Comparison of ENCODE assay signal across 26 mouse cellular contexts in the genomic region with DNA sequence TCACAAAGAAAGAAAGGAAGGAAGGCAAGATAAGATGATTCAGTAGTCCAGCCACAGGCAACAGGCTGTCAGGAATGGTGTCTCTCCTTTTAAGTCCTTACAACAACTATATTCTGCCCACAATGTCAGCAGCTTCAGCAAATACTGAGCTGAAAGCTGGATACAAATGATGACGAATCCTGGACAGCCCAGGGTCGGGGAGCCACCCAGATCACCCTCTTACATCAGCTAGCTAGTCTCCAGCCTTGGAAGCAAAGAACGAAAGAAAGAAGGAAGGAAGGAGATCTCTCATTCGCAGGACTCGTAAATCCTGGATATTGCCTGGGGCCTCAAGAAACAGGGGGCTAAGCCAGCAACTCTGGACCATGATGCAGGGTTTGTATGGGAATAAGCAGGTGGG. TPM values are rescaled to one million over a fixed set of nuclear protein-coding genes. Genes with fewer than 3 reads are reported as not detected.
DNase-seq lines count a peak whose midpoint lies in the region; ATAC-seq lines count a peak whose summit lies in the region.
"Had no signal": no experiment of that assay in that cellular context is flagged by ENCODE, and none has a peak within 500 bp of the region (broad histone marks: within the 10 kb centered on the region; RNA-seq: fewer than 3 reads in every experiment).

No protein-coding gene starts in this region.

- H3K9ac ChIP-seq in forebrain, embryonic 11.5 days (ENCODE audit: low read length) = no peak overlapping the region
- no peak overlapping the region for H3K9ac ChIP-seq in heart, embryonic 13.5 days
- no peak overlapping the region for H3K9ac ChIP-seq in limb, embryonic 12.5 days (replicated peaks)
- H3K9ac ChIP-seq: embryonic facial prominence, embryonic 13.5 days; forebrain, postnatal 0 days; hindbrain, embryonic 12.5 days; hindbrain, embryonic 15.5 days had no signal

- H3K9me3 ChIP-seq in forebrain, embryonic 10.5 days = no peaks in the 10 kb centered on the region
- H3K9me3 ChIP-seq in forebrain, embryonic 11.5 days (ENCODE audit: control insufficient read depth, low read length) = no peaks in the 10 kb centered on the region
- no peaks in the 10 kb centered on the region for H3K9me3 ChIP-seq in heart, embryonic 13.5 days
- no peaks in the 10 kb centered on the region for H3K9me3 ChIP-seq in limb, embryonic 12.5 days
- H3K9me3 ChIP-seq: embryonic facial prominence, embryonic 10.5 days; embryonic facial prominence, embryonic 13.5 days; hindbrain, embryonic 12.5 days; hindbrain, embryonic 15.5 days had no signal

- no peak for DNase-seq in forebrain, embryonic 10.5 days (ENCODE audit: extremely low spot score, low spot score)
- no peak for DNase-seq in forebrain, embryonic 11.5 days (ENCODE audit: low spot score)
- no peak for DNase-seq in heart, postnatal 25 days (ENCODE audit: low spot score)
- no peak for DNase-seq in kidney, adult 11 months
- DNase-seq: adrenal gland, postnatal 25 days; cerebellum, adult 11-12 months; cerebellum, adult 8-10 months; cerebellum, postnatal 10 days; cerebellum, postnatal 36 days; embryo, embryonic 11 days; forebrain, postnatal 0 days; gastrocnemius, postnatal 36 days; heart, adult 2 months; heart, postnatal 14 days had no signal

- no peak overlapping the region for H3K4me3 ChIP-seq in forebrain, embryonic 10.5 days
- H3K4me3 ChIP-seq in forebrain, embryonic 11.5 days (ENCODE audit: low read depth, low read length) = no peak overlapping the region
- H3K4me3 ChIP-seq in heart, embryonic 13.5 days = no peak overlapping the region
- H3K4me3 ChIP-seq in limb, embryonic 12.5 days (replicated peaks) = no peak overlapping the region
- H3K4me3 ChIP-seq: embryonic facial prominence, embryonic 10.5 days; embryonic facial prominence, embryonic 13.5 days; erythroblast, embryonic 14.5 days; heart, adult 2 months; hindbrain, embryonic 12.5 days; hindbrain, embryonic 15.5 days had no signal

- 0 out of 2 replicates have a peak overlapping the region, but pooled peaks have one; percentile 25 for H3K27ac ChIP-seq in forebrain, embryonic 10.5 days
- H3K27ac ChIP-seq in forebrain, embryonic 11.5 days (ENCODE audit: low read depth, low read length) = no peak overlapping the region
- H3K27ac ChIP-seq in heart, embryonic 13.5 days (replicated peaks) = 0 out of 2 replicates have a peak overlapping the region, but pooled peaks have one; percentile 45
- H3K27ac ChIP-seq in limb, embryonic 12.5 days = peak overlapping the region; percentile 31; the same call in 1 of the 2 replicates
- H3K27ac ChIP-seq: heart, adult 2 months; hindbrain, embryonic 12.5 days; hindbrain, embryonic 15.5 days had no signal

- intact Hi-C loops in heart, postnatal 25 days (cut with DNase I) = loop anchor here (5.0 kb wide), 1 partner anchor 212 kb away; a partner anchor contains a TSS

- WGBS in forebrain, embryonic 10.5 days = 79% methylated on average over 5 of the region's 5 CpGs
- 83% methylated on average over 5 of the region's 5 CpGs for WGBS in forebrain, embryonic 11.5 days
- WGBS in heart, embryonic 13.5 days = 68% methylated on average over 5 of the region's 5 CpGs
- WGBS in limb, embryonic 12.5 days = 35% methylated on average over 5 of the region's 5 CpGs

- no peaks in the 10 kb centered on the region for H3K36me3 ChIP-seq in forebrain, embryonic 10.5 days (replicated peaks)
- no peaks in the 10 kb centered on the region for H3K36me3 ChIP-seq in forebrain, embryonic 11.5 days (ENCODE audit: control insufficient read depth, insufficient read depth, low read length)
- H3K36me3 ChIP-seq in heart, embryonic 13.5 days = no peaks in the 10 kb centered on the region
- H3K36me3 ChIP-seq in limb, embryonic 12.5 days = no peaks in the 10 kb centered on the region
- H3K36me3 ChIP-seq: embryonic facial prominence, embryonic 10.5 days; embryonic facial prominence, embryonic 13.5 days; hindbrain, embryonic 12.5 days; hindbrain, embryonic 15.5 days had no signal

- H3K4me1 ChIP-seq in forebrain, embryonic 10.5 days = peaks cover 55% of the 10 kb centered on the region
- H3K4me1 ChIP-seq in forebrain, embryonic 11.5 days (replicated peaks; ENCODE audit: control insufficient read depth, insufficient read depth, low read length) = peaks cover 8% of the 10 kb centered on the region
- H3K4me1 ChIP-seq in heart, embryonic 13.5 days = peaks cover 73% of the 10 kb centered on the region
- H3K4me1 ChIP-seq in limb, embryonic 12.5 days (replicated peaks) = peaks cover 76% of the 10 kb centered on the region

- ATAC-seq in forebrain, embryonic 11.5 days (replicated peaks; ENCODE audit: low FRiP score) = no peak
- ATAC-seq in heart, embryonic 13.5 days (ENCODE audit: extremely low read depth, insufficient number of reproducible peaks, low FRiP score, low TSS enrichment) = no peak
- ATAC-seq in limb, embryonic 12.5 days (ENCODE audit: insufficient number of reproducible peaks, insufficient read depth, low FRiP score, low TSS enrichment, low read depth) = no peak
- ATAC-seq: CD4-positive, CD25-positive, alpha-beta regulatory T cell, adult 4 months; forebrain, embryonic 14.5 days; forebrain, postnatal 0 days; intestine, postnatal 0 days had no signal

- no peak overlapping the region for H3K4me2 ChIP-seq in forebrain, embryonic 11.5 days (ENCODE audit: low read depth, low read length, severe bottlenecking)
- no peak overlapping the region for H3K4me2 ChIP-seq in heart, embryonic 13.5 days
- H3K4me2 ChIP-seq in limb, embryonic 12.5 days = no peak overlapping the region
- H3K4me2 ChIP-seq: embryonic facial prominence, embryonic 13.5 days; heart, embryonic 11.5 days; hindbrain, embryonic 12.5 days; hindbrain, embryonic 15.5 days had no signal

- H3K27me3 ChIP-seq in forebrain, embryonic 10.5 days (ENCODE audit: poor library complexity, severe bottlenecking) = no peaks in the 10 kb centered on the region
- H3K27me3 ChIP-seq in forebrain, embryonic 11.5 days (ENCODE audit: control insufficient read depth, insufficient read depth, low read length) = no peaks in the 10 kb centered on the region
- no peaks in the 10 kb centered on the region for H3K27me3 ChIP-seq in heart, embryonic 13.5 days (replicated peaks)
- H3K27me3 ChIP-seq in limb, embryonic 12.5 days = peaks cover 57% of the 10 kb centered on the region
- H3K27me3 ChIP-seq: embryonic facial prominence, embryonic 13.5 days; hindbrain, embryonic 12.5 days; hindbrain, embryonic 15.5 days had no signal

RNA-seq across cellular contexts. Expression of a gene that starts 44.8 kb away (rescaled TPM):
- polyA plus RNA-seq in forebrain, embryonic 10.5 days (2016; fragmentation: Nextera tagmentation; extraction: Ambion mirVana) = 1.6 and 2.1 TPM in 2 replicates
- 2.8 and 3.2 TPM in 2 replicates for polyA plus RNA-seq in forebrain, embryonic 11.5 days (2014; fragmentation: Nextera tagmentation; extraction: Ambion mirVana)
- 0.61 and 0.66 TPM in 2 replicates for polyA plus RNA-seq in heart, embryonic 13.5 days (2015; fragmentation: Nextera tagmentation; extraction: Ambion mirVana)
- 1 to 10 TPM; 2.8 to 3.5 TPM for total RNA-seq in heart, postnatal 25 days (2021)
- 4.8 and 5.2 TPM in 2 replicates for polyA plus RNA-seq in limb, embryonic 12.5 days (2016; fragmentation: Nextera tagmentation; extraction: Ambion mirVana)
- total RNA-seq: MEL had no signal
- polyA plus RNA-seq: CD4-positive, CD25-positive, alpha-beta regulatory T cell, adult 4 months had no signal
